Mouse (Mus musculus) intestine, embryonic 16.5 days (tissue): ENCODE results near the gene Rreb1. TPM values are rescaled to one million over a fixed set of nuclear protein-coding genes. Genes with fewer than 3 reads are reported as not detected.

ENCODE experiments used
- ATAC-seq: fragments of 200-750 bp; cut with Nextera tagmentation; 2 replicates; pipeline ENCODE4 v1.8.0; 2017; ENCODE audit warnings: moderate TSS enrichment, moderate library complexity
- H3K27ac ChIP-seq: fragments of 300-500 bp; sonication (generic); 2 replicates; pipeline ENCODE4 v1.5.1; 2014; ENCODE audit warnings: mild to moderate bottlenecking, low read length
- H3K27me3 ChIP-seq: fragments of 300-500 bp; sonication (generic); replicated peaks from 2 replicates; pipeline ENCODE4 v1.6.1; 2014; ENCODE audit warnings: low read length, control low read depth, mixed read lengths; ENCODE audit not compliant: control insufficient read depth, insufficient read depth
- H3K36me3 ChIP-seq: fragments of 300-500 bp; sonication (generic); 2 replicates; pipeline ENCODE4 v1.6.1; 2014; ENCODE audit warnings: low read length, control low read depth; ENCODE audit not compliant: control insufficient read depth, insufficient read depth
- H3K4me1 ChIP-seq: fragments of 300-500 bp; sonication (generic); 2 replicates; pipeline ENCODE4 v1.6.1; 2014; ENCODE audit warnings: low read length, control low read depth, mixed read lengths; ENCODE audit not compliant: control insufficient read depth, insufficient read depth
- H3K4me2 ChIP-seq: fragments of 300-500 bp; sonication (generic); 2 replicates; pipeline ENCODE4 v1.6.1; 2014; ENCODE audit warnings: low read depth, low read length, control low read depth
- H3K4me3 ChIP-seq: fragments of 300-500 bp; sonication (generic); 2 replicates; pipeline ENCODE4 v1.5.1; 2014; ENCODE audit warnings: mild to moderate bottlenecking, low read length
- H3K9ac ChIP-seq: fragments of 300-500 bp; sonication (generic); 2 replicates; pipeline ENCODE4 v1.6.1; 2014; ENCODE audit warnings: low read depth, low read length
- H3K9me3 ChIP-seq: fragments of 300-500 bp; sonication (generic); 2 replicates; pipeline ENCODE4 v1.6.1; 2016; ENCODE audit warnings: low read length, control low read depth; ENCODE audit not compliant: control insufficient read depth
- WGBS: fragments of 180-500 bp; shearing (Covaris S2); extraction: QIAGEN DNeasy Blood & Tissue Kit; methylation state at CpG from one replicate; pipeline ENCODE4 v1.1.7; 2014; 5-methylcytosine and 5-hydroxymethylcytosine counted together
- polyA plus RNA-seq: library from polyadenylated mRNA; unstranded; fragments of >200 nt; fragmentation: Nextera tagmentation; extraction: Ambion mirVana; gene quantifications from 2 replicates; pipeline ENCODE4 v1.2.1, GENCODE M21; 2015

The Rreb1 gene
- polyA plus RNA-seq, 1 experiment from 2014 or later, result 13.7 TPM

GRCm38 (mm10) chr13:37853441-37853840 lies 75.2 kb downstream of the Rreb1 start:
- no peak overlapping the region for H3K4me3 ChIP-seq
- peak overlapping the region; percentile 80; the same call in 1 of the 2 replicates for H3K27ac ChIP-seq
- no peaks in the 10 kb centered on the region for H3K27me3 ChIP-seq
- WGBS, result 30% methylated on average over 4 of the region's 4 CpGs
- H3K36me3 ChIP-seq, result no peaks in the 10 kb centered on the region
- no peak overlapping the region for H3K9ac ChIP-seq
- H3K4me1 ChIP-seq, result peaks cover 39% of the 10 kb centered on the region
- H3K9me3 ChIP-seq, result no peaks in the 10 kb centered on the region
- no peak overlapping the region for H3K4me2 ChIP-seq
- no peak for ATAC-seq

GRCm38 (mm10) chr13:37854031-37854431 lies 75.8 kb downstream of the Rreb1 start:
- Histone ChIP-seq H3K27ac (peak overlapping the region; percentile 95), H3K27me3 (no peaks in the 10 kb centered on the region), H3K4me3 (peak overlapping the region; percentile 34), H3K4me2 (peak overlapping the region; percentile 62), H3K4me1 (peaks cover 45% of the 10 kb centered on the region), H3K36me3 (no peaks in the 10 kb centered on the region), H3K9ac (peak overlapping the region; percentile 64), H3K9me3 (no peaks in the 10 kb centered on the region)
- peak; percentile 55 for ATAC-seq
- WGBS, result 3% methylated on average over 14 of the region's 14 CpGs

GRCm38 (mm10) chr13:37854455-37855220 lies 76.4 kb downstream of the Rreb1 start:
- Histone ChIP-seq H3K9ac (peak overlapping the region; percentile 64), H3K4me2 (peak overlapping the region; percentile 62), H3K4me3 (peak overlapping the region; percentile 34), H3K27ac (peak overlapping the region; percentile 95), H3K27me3 (no peaks in the 10 kb centered on the region), H3K9me3 (no peaks in the 10 kb centered on the region), H3K4me1 (peaks cover 45% of the 10 kb centered on the region), H3K36me3 (no peaks in the 10 kb centered on the region)
- no peak for ATAC-seq
- WGBS, result 28% methylated on average over 14 of the region's 14 CpGs

- H3K9me3 ChIP-seq, result no peaks in the 10 kb centered on the region
- ATAC-seq, result no peak
- H3K4me1 ChIP-seq, result peaks cover 49% of the 10 kb centered on the region
Observed at GRCm38 (mm10) chr13:37855221-37855757, 77.1 kb downstream of the Rreb1 start.

GRCm38 (mm10) chr13:37855765-37856164 lies 77.6 kb downstream of the Rreb1 start:
- no peak overlapping the region for H3K9ac ChIP-seq
- no peak overlapping the region; the same call in 1 of the 2 replicates for H3K27ac ChIP-seq
- ATAC-seq, result no peak
- no peaks in the 10 kb centered on the region for H3K9me3 ChIP-seq
- no peak overlapping the region for H3K4me2 ChIP-seq
- H3K27me3 ChIP-seq, result no peaks in the 10 kb centered on the region
- H3K4me3 ChIP-seq, result no peak overlapping the region
- H3K4me1 ChIP-seq, result peaks cover 49% of the 10 kb centered on the region
- no peaks in the 10 kb centered on the region for H3K36me3 ChIP-seq

More at GRCm38 (mm10) chr13:37855221-37855757, 77.1 kb downstream of the Rreb1 start:
- Histone ChIP-seq H3K9ac (no peak overlapping the region), H3K27ac (peak overlapping the region; percentile 95), H3K27me3 (no peaks in the 10 kb centered on the region), H3K4me3 (no peak overlapping the region), H3K4me2 (no peak overlapping the region), H3K36me3 (no peaks in the 10 kb centered on the region)
- WGBS, result 45% methylated on average over 3 of the region's 3 CpGs

- Histone ChIP-seq H3K36me3 (no peaks in the 10 kb centered on the region), H3K4me2 (peak overlapping the region; percentile 98; the same call in 1 of the 2 replicates), H3K4me3 (no peak overlapping the region), H3K9ac (0 out of 2 replicates have a peak overlapping the region, but pooled peaks have one; percentile 86), H3K27ac (peak overlapping the region; percentile 93), H3K4me1 (peaks cover 53% of the 10 kb centered on the region), H3K27me3 (no peaks in the 10 kb centered on the region), H3K9me3 (no peaks in the 10 kb centered on the region)
- ATAC-seq, result peak; percentile 62
- WGBS, result 39% methylated on average over 2 of the region's 2 CpGs
Observed at GRCm38 (mm10) chr13:37856537-37856936, 78.3 kb downstream of the Rreb1 start.

GRCm38 (mm10) chr13:37857284-37858065 lies 79.3 kb downstream of the Rreb1 start:
- peak overlapping the region; percentile 93 for H3K27ac ChIP-seq
- peak overlapping the region; percentile 98 for H3K4me2 ChIP-seq
- H3K9ac ChIP-seq, result peak overlapping the region; percentile 86
- H3K4me1 ChIP-seq, result peaks cover 60% of the 10 kb centered on the region
- peak overlapping the region; percentile 64 for H3K4me3 ChIP-seq
- H3K9me3 ChIP-seq, result no peaks in the 10 kb centered on the region
- ATAC-seq, result peak; percentile 88
- no peaks in the 10 kb centered on the region for H3K36me3 ChIP-seq
- whole genome bisulfite sequencing, result 1% methylated on average over 59 of the region's 59 CpGs
- H3K27me3 ChIP-seq, result no peaks in the 10 kb centered on the region

- Histone ChIP-seq H3K36me3 (no peaks in the 10 kb centered on the region), H3K27ac (peak overlapping the region; percentile 93), H3K4me3 (peak overlapping the region; percentile 64), H3K4me2 (peak overlapping the region; percentile 98), H3K9me3 (no peaks in the 10 kb centered on the region), H3K9ac (peak overlapping the region; percentile 86), H3K4me1 (peaks cover 61% of the 10 kb centered on the region), H3K27me3 (no peaks in the 10 kb centered on the region)
- peak; percentile 57 for ATAC-seq
- WGBS, result 4% methylated on average over 19 of the region's 19 CpGs
Observed at GRCm38 (mm10) chr13:37858066-37858501, 79.9 kb downstream of the Rreb1 start.

GRCm38 (mm10) chr13:37858508-37858907 lies 80.3 kb downstream of the Rreb1 start:
- no peaks in the 10 kb centered on the region for H3K36me3 ChIP-seq
- H3K9me3 ChIP-seq, result no peaks in the 10 kb centered on the region
- peak overlapping the region; percentile 98 for H3K4me2 ChIP-seq
- WGBS, result 30% methylated on average over 9 of the region's 9 CpGs
- H3K4me3 ChIP-seq, result peak overlapping the region; percentile 64
- peak overlapping the region; percentile 86 for H3K9ac ChIP-seq
- peak overlapping the region; percentile 93 for H3K27ac ChIP-seq
- peaks cover 63% of the 10 kb centered on the region for H3K4me1 ChIP-seq
- 0 out of 2 replicates have a peak, but pooled peaks have one; percentile 8 for ATAC-seq
- H3K27me3 ChIP-seq, result no peaks in the 10 kb centered on the region
